Mouse (Mus musculus): ENCODE results near the gene Corin. TPM values are rescaled to one million over a fixed set of nuclear protein-coding genes. Genes with fewer than 3 reads are reported as not detected.

Gene Corin
- polyA plus RNA-seq, 1 experiment from 2014 or later: 1.2 TPM

DNA sequence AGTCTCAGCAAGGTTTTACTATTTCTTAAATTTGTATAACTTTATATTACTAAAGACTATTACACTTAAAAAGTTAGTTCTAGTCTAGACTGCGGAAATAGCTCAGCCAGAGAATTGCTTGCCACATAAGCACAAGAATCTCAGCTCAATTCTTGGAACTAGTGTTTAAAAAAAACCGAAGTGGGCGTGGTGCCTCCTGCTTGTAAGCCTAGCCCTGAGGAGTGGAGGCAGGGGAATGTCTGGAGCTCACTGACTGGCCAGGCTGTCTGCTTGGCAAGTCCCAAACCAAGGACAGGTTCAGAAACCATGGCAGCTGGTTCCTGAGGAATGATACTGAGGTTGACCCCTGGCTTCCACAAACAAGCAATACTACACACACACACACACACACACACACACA lies 72.4 kb downstream of the Corin start:
- H3K4me1 ChIP-seq: no peaks in the 10 kb centered on the region
- ATAC-seq (replicated peaks): no peak
- H3K27ac ChIP-seq: no peak overlapping the region
- H3K9ac ChIP-seq: no peak overlapping the region
- H3K36me3 ChIP-seq (replicated peaks): no peaks in the 10 kb centered on the region
- no peaks in the 10 kb centered on the region for H3K9me3 ChIP-seq
- H3K27me3 ChIP-seq (replicated peaks): no peaks in the 10 kb centered on the region
- H3K4me3 ChIP-seq: no peak overlapping the region
- no peak overlapping the region for H3K4me2 ChIP-seq
- WGBS: 81% methylated on average over 3 of the region's 3 CpGs

DNA sequence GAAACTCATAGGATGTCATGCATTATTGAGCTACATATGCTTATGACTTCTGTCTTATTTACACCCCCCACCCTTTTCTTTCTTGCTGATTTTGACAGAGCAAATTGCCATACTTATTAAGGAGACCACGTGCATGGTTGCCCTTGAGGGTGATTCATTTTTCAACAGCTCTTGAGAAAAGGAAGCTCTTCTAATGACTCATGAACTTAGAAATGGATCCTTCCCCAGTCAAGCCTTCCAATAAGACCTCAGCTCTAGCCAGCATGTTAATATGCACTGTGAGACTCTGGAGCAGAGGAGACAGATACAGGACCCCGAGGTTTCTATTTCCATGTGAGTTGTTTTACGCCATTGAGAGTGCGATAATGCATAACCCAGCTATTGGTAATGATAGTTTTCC lies 76.7 kb downstream of the Corin start:
- H3K4me1 ChIP-seq: no peaks in the 10 kb centered on the region
- no peaks in the 10 kb centered on the region for H3K36me3 ChIP-seq (replicated peaks)
- H3K9ac ChIP-seq: no peak overlapping the region
- H3K27ac ChIP-seq: no peak overlapping the region
- no peak overlapping the region for H3K4me2 ChIP-seq
- H3K27me3 ChIP-seq (replicated peaks): no peaks in the 10 kb centered on the region
- ATAC-seq (replicated peaks): no peak
- no peak overlapping the region for H3K4me3 ChIP-seq
- WGBS: 89% methylated on average over 4 of the region's 4 CpGs
- no peaks in the 10 kb centered on the region for H3K9me3 ChIP-seq

DNA sequence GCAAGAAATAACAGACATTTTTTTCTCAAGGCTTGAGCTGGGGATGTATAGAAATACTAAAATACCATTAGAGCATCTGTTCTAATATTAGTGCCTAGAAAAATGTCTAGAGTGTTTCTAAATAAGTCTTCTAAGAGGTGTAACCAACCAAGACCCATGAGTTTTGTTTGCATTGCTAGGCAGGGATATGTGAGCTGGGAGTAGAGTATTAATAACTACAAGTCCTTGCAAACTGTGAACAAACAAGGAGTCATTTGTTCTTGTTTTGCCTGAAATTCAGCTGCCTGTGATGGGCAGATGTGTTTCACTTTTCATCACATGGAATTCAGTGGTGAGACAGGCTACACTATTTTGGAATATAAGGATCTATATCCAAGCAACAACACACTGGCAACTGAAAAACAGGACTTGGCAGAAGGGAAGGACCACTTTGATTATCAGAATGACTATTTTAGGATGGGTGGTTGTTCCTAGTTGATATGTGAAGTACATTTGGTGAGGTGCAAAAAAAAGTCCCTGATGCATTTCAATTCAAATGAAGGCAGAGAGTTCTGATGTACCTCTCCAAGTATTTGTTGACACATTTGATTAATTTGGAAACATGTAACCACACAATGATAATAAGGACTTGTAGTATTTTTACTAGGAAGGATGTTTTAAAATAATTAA lies 78.8 kb downstream of the Corin start:
- no peak overlapping the region for H3K4me3 ChIP-seq
- no peaks in the 10 kb centered on the region for H3K27me3 ChIP-seq (replicated peaks)
- H3K27ac ChIP-seq: no peak overlapping the region
- no peak overlapping the region for H3K9ac ChIP-seq
- no peaks in the 10 kb centered on the region for H3K36me3 ChIP-seq (replicated peaks)
- H3K4me1 ChIP-seq: no peaks in the 10 kb centered on the region
- no peak for ATAC-seq (replicated peaks)
- H3K9me3 ChIP-seq: no peaks in the 10 kb centered on the region
- no peak overlapping the region for H3K4me2 ChIP-seq

DNA sequence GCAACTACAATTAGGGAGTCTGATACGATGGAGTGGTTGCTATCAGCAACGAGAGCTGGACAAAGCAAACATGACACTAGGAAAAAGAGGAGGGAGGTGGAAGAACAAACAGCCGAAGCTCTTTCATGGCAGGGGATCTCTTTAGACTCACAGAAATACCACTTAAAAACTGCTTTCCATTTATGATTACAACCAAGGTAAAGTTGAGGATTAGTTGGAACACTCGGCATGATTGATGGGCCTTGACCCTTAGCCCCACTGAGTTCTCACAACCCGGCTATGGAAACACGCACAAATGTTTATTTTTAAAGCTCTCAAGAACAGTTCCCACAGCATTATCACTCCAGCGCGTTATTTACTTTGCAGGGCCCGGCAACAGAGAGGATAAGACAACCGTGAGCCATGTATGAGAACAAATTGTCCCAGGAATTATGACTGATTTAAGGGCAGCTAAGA lies 92.4 kb downstream of the Corin start:
- 29% methylated on average over 10 of the region's 10 CpGs for WGBS
- ATAC-seq (replicated peaks): no peak
- no peaks in the 10 kb centered on the region for H3K4me1 ChIP-seq

DNA sequence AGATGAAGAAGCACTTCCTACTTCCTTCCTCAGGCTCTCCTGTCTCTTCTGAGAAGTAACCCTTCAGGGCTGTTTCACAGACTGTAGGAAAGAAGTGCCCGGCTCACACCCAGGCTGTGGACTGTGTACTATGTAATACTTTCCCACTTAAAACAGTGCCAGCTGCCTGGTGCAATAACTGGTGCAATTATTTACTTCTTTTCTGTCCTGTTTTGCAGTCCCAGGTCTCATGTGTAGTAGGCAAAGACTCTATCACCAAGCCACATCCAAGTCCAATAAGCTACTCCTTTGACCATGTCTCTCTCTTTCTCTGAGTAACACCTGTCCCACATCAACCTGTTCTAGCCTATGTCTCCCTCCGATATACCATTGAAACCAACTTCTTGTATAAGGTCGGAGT lies 93.4 kb downstream of the Corin start:
- ATAC-seq (replicated peaks): no peak
- Histone ChIP-seq H3K4me3 (no peak overlapping the region), H3K27ac (no peak overlapping the region), H3K4me1 (no peaks in the 10 kb centered on the region), H3K9ac (no peak overlapping the region), H3K36me3 (replicated peaks) (no peaks in the 10 kb centered on the region), H3K4me2 (no peak overlapping the region), H3K9me3 (no peaks in the 10 kb centered on the region), H3K27me3 (replicated peaks) (no peaks in the 10 kb centered on the region)
- 90% methylated on average over 3 of the region's 3 CpGs for WGBS

More for the DNA sequence above, 92.4 kb downstream of the Corin start:
- no peak overlapping the region for H3K4me2 ChIP-seq
- H3K4me3 ChIP-seq: no peak overlapping the region
- H3K27me3 ChIP-seq (replicated peaks): no peaks in the 10 kb centered on the region
- H3K9ac ChIP-seq: no peak overlapping the region
- no peaks in the 10 kb centered on the region for H3K36me3 ChIP-seq (replicated peaks)
- no peak overlapping the region for H3K27ac ChIP-seq
- H3K9me3 ChIP-seq: no peaks in the 10 kb centered on the region

DNA sequence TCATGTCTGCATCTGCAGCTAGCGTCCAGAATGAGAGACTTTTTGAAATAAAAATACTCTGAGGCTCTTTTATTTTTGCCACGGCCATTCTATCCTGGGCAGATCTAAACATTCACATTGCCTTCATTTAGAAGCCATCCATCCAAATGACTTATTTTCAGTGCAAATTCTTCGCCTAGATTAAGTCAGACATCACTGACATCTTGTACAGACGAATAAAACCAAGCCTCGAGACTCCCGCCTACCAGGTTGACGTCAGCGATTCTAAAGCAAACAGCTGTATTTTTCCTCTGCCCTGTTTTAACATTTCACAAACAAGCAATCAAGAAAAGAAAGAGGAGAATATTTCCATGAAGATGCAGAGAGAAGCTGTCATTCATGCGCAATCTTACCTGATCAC lies 100.9 kb downstream of the Corin start:
- whole genome bisulfite sequencing: 73% methylated on average over 9 of the region's 9 CpGs
- Histone ChIP-seq H3K9ac (no peak overlapping the region), H3K4me3 (no peak overlapping the region), H3K27ac (no peak overlapping the region), H3K27me3 (replicated peaks) (no peaks in the 10 kb centered on the region), H3K4me1 (no peaks in the 10 kb centered on the region), H3K9me3 (no peaks in the 10 kb centered on the region), H3K36me3 (replicated peaks) (no peaks in the 10 kb centered on the region), H3K4me2 (no peak overlapping the region)
- no peak for ATAC-seq (replicated peaks)

DNA sequence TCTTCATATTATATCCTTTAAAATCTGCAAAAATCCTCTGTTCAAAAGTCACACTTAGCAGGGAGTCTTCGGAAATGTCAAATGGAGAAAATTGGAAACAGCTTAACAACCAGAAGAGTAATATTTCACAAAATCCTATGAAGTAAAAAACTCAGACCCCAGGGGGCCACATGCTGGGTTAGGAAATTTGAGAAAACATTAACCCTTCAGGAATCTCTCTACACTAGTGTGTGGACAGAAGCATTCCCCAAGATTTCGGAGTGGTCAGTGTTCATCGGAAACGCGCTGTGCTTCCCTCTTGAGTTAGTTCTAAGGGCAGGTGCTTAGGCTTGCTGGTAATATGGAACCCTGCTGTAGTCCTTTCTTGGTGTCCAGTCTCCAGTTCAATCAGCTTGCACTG lies 101.4 kb downstream of the Corin start:
- Histone ChIP-seq H3K4me1 (no peaks in the 10 kb centered on the region), H3K27me3 (replicated peaks) (no peaks in the 10 kb centered on the region), H3K4me2 (no peak overlapping the region), H3K27ac (no peak overlapping the region), H3K9ac (no peak overlapping the region), H3K36me3 (replicated peaks) (no peaks in the 10 kb centered on the region), H3K4me3 (no peak overlapping the region), H3K9me3 (no peaks in the 10 kb centered on the region)
- WGBS: 79% methylated on average over 5 of the region's 5 CpGs
- ATAC-seq (replicated peaks): no peak

DNA sequence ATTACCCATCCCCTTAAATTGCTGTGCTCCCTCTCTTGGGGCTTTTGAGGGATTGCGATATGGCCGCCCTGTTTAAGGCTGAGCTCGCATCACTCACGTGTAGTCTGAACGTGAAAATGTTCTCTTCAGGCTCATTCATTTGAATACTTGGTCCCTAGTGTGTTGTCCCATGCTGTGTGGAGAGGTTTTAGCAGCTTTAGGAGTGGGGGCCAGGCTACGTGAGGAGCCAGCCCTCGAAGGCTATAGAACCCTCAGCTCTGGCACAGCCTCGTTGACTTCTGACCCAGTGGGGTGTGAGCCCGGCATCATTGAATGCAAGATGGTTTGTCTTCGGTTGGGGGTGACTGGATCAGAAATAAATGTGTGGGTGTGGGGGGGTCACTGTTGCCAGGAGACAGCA lies 102.5 kb downstream of the Corin start:
- no peaks in the 10 kb centered on the region for H3K36me3 ChIP-seq (replicated peaks)
- no peaks in the 10 kb centered on the region for H3K4me1 ChIP-seq
- H3K4me3 ChIP-seq: no peak overlapping the region
- H3K4me2 ChIP-seq: no peak overlapping the region
- H3K27ac ChIP-seq: no peak overlapping the region
- H3K9me3 ChIP-seq: no peaks in the 10 kb centered on the region
- H3K27me3 ChIP-seq (replicated peaks): no peaks in the 10 kb centered on the region
- ATAC-seq (replicated peaks): 0 out of 2 replicates have a peak, but pooled peaks have one; percentile 48
- 52% methylated on average over 10 of the region's 10 CpGs for WGBS
- H3K9ac ChIP-seq: no peak overlapping the region

DNA sequence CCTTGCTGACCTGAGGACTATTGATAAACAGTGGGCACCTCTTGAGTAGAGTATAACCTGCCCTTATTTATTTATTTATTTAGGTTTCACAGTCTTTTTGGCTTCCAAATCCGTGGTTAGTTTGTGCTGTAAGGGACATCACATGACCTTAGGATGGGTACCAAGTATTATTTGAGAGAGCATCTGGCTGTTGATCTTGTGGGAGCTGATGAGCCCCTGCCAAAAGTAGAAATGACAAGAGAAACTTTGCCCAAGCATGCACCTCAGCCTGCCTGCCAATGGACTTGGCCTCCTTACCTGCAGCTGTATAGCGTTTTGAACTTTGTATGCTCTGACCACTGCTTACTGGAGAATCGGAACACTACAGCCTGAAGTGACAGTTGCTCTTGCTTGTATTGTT lies 103.0 kb downstream of the Corin start:
- H3K27me3 ChIP-seq (replicated peaks): no peaks in the 10 kb centered on the region
- H3K9me3 ChIP-seq: no peaks in the 10 kb centered on the region
- 83% methylated on average over 3 of the region's 3 CpGs for WGBS
- H3K4me2 ChIP-seq: no peak overlapping the region
- no peaks in the 10 kb centered on the region for H3K36me3 ChIP-seq (replicated peaks)
- no peak for ATAC-seq (replicated peaks)
- no peaks in the 10 kb centered on the region for H3K4me1 ChIP-seq
- no peak overlapping the region for H3K9ac ChIP-seq
- no peak overlapping the region for H3K27ac ChIP-seq
- H3K4me3 ChIP-seq: no peak overlapping the region

DNA sequence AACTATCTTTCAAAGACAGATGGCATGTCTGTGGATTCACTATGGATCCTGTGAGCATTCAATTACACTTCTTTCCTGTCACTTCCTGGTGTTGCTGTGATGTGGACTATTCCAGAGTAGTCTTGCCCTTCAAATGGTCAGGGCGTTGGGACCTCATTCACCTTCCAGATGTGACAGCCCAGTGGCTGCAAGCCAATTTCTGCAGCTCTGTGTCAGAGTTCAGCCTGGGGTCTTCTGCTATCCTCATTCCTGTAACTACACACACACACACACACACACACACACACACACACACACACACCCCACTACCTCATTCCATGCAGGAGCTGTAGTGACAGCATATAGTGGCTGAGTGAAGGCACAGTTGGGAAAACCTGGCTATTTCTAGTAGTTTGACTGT lies 122.1 kb downstream of the Corin start:
- H3K27me3 ChIP-seq (replicated peaks): no peaks in the 10 kb centered on the region
- ATAC-seq (replicated peaks): no peak
- H3K36me3 ChIP-seq (replicated peaks): no peaks in the 10 kb centered on the region
- 87% methylated on average over 1 of the region's 1 CpGs for WGBS
- no peak overlapping the region for H3K4me3 ChIP-seq
- no peak overlapping the region for H3K9ac ChIP-seq
- H3K9me3 ChIP-seq: no peaks in the 10 kb centered on the region
- no peak overlapping the region for H3K4me2 ChIP-seq
- H3K4me1 ChIP-seq: no peaks in the 10 kb centered on the region
- no peak overlapping the region for H3K27ac ChIP-seq

DNA sequence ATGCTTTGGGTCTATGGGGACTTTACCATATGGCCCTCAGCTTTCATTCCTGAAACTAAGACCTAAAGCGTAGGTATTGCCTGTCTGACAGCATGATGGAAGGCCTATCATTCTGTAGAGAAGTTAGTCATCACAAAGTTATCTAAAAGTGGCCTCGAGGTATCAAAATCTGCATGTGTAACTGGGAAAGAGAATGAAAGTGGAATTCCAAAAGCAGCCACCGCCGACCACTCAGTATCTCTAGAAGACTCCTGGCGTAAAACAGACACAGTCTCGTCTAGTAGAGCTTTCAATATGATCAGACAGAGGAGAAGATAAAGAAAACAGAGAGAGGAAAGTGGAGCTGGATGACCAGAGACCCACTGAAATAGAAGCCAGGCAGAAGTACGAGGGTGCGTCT lies 123.7 kb downstream of the Corin start:
- H3K9ac ChIP-seq: no peak overlapping the region
- no peak overlapping the region for H3K27ac ChIP-seq
- no peaks in the 10 kb centered on the region for H3K36me3 ChIP-seq (replicated peaks)
- no peaks in the 10 kb centered on the region for H3K4me1 ChIP-seq
- no peaks in the 10 kb centered on the region for H3K27me3 ChIP-seq (replicated peaks)
- WGBS: 74% methylated on average over 8 of the region's 8 CpGs
- no peak for ATAC-seq (replicated peaks)
- no peaks in the 10 kb centered on the region for H3K9me3 ChIP-seq
- H3K4me2 ChIP-seq: no peak overlapping the region
- H3K4me3 ChIP-seq: no peak overlapping the region

DNA sequence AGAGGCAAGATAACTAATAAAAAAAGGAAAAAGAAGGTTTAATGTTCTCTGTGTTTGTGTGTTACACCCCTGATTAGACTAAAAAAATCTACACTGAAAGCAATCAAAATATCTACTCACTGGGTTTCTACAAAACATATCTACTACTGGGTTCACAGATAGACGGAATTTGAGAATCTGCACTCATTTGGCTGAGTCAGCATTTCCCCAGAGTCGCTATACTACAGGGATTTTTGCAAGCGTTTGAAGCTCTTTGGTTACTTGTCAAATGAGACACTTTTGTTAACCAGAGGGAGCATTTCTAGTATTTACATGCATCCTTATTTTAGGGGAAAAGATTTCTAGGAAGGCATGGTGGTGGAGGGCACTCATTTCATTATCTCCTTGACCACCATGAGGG lies 136.3 kb downstream of the Corin start:
- 79% methylated on average over 3 of the region's 3 CpGs for WGBS
- Histone ChIP-seq H3K27me3 (replicated peaks) (no peaks in the 10 kb centered on the region), H3K9ac (no peak overlapping the region), H3K4me3 (no peak overlapping the region), H3K27ac (no peak overlapping the region), H3K36me3 (replicated peaks) (no peaks in the 10 kb centered on the region), H3K4me2 (no peak overlapping the region), H3K9me3 (no peaks in the 10 kb centered on the region), H3K4me1 (no peaks in the 10 kb centered on the region)
- ATAC-seq (replicated peaks): no peak

DNA sequence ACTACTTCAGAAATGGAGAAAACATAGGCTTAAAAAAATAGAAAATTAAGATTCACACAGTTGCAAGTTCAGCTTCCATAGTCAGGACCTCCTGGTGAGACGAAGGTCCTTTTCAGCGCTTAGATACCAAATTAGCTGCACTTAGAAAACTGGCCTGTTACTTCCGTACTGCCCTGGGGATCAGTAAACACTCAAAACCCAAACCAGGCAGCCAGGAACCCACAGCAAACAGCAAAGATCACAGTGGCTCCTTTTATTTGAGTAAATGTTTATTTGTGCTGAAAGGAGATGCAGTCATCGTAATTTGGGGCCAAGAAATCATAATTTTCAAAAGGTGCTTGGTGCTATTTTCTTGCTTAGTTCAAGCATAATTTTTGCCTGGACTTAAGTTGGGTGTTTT lies 138.5 kb downstream of the Corin start:
- 74% methylated on average over 4 of the region's 4 CpGs for WGBS
- no peak overlapping the region for H3K27ac ChIP-seq
- H3K4me2 ChIP-seq: no peak overlapping the region
- H3K4me3 ChIP-seq: no peak overlapping the region
- no peaks in the 10 kb centered on the region for H3K36me3 ChIP-seq (replicated peaks)
- no peak overlapping the region for H3K9ac ChIP-seq
- no peaks in the 10 kb centered on the region for H3K9me3 ChIP-seq
- no peak for ATAC-seq (replicated peaks)
- no peaks in the 10 kb centered on the region for H3K4me1 ChIP-seq
- H3K27me3 ChIP-seq (replicated peaks): no peaks in the 10 kb centered on the region

All from midbrain, embryonic 15.5 days (tissue).